Mouse (Mus musculus): ENCODE measurements around the gene Stfa2l1.
"Not testable (repeated sequence)": the region's sequence is repeated elsewhere in the genome, so short reads cannot be mapped to it uniquely, and the experiment has no call there.

Stfa2l1 gene

DNA sequence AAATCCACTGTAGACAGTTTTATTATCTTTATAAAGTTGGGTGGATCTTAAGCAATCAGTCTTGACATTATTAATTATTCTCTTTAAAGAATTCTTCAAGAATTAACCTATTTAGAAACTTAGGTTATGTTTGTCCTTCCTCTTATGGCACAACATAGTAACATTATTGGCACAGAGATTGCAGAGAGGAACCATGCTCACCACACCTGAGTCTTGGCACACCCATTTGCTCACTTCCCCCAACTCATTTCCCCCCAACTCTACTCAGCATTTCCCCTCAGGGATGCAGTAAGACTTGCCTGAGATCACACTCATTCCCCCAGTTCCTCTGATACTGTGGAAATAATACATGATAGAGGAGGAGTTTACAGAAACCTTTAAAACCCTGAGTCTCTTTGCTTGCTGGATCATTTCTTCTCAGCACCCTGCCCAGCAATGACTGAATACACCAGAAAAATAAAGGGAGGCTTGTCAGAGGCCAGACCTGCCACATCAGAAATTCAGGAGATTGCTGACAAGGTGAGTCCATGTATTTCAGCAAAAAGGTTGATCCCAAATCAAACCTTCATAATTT is at the start of gene Stfa2l1:
TSS of gene Stfa2l1 (plus strand) at position 410 of the 574 bp plus-strand sequence.
- CTCF ChIA-PET = no interaction called here

DNA sequence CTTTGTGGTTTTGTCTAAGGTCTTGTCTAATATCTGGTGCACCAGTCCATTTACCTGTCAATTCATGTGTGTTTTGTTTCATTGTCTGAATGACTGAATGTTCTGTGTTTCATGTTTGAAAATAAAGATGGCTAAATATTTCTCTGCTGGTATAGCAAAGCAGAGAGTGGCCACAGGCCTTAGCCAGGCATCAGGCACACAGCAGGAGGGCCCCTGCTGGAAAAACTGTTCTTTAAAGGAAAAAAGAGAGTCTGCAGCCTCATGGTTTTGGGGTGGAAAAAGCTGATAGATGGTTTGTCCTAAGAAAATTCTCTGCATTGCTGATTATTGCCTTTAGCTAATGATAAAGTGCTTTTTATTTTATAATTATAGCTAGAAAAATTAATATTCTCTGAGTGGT is 45.1 kb upstream of the Stfa2l1 start:
- CTCF ChIA-PET = not testable (repeated sequence)

DNA sequence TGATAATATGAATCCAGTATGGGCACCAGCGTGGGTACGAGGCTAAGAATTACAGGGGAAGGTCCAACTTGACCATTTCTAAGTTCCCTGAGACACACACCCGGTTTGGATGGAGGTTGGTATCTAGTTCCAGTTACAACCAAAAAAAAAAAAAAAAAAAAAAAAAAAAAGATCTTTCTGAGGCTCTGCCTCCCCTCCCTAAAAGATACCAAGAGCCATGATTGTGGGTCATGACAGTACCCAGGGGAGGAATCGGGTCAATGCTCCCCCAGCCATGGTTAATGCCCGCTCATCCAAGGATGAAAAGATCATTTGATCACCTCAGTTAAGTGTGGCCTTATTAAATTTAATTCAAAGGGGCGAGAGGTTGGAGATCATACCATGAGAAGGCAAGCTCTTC is 40.9 kb upstream of the Stfa2l1 start:
- CTCF ChIA-PET = not testable (repeated sequence)

DNA sequence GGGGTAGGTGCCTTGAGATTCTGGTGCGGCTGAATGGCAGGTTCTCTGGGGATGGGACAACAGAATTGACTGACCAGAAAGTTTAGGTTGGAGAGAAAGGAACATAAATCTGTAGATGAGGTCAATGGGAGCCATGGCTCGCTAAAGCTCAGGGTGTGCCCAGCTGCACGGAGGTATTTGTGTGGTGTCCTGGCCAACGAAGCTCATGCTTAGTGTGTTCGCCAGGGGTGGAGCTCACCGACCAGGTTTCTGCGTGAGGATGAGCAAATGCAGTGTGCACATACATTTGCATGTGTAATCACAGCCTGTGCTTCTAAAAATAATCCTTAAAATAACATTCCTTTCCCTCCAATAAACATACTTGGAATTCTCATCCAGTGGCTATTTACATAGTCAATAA is 28.5 kb upstream of the Stfa2l1 start:
- CTCF ChIA-PET = no interaction called here

DNA sequence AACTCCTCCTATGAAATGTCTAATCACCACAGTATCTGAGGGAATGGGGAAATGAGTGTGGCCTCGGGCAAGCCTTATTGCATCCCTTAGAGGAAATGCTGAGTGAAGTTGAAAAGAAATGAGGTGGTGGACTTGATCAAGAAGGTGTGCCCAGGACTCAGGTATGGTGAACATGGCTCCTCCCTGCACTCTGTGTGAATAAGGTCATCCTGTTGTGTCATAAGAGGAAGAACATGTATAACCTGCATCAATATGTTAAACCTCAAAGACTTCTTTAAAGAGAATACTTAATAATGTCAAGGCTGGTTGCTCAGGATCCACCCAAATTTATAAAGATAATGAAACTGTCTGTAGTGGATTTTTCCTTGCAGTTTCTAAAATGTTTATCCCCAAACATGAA is 25.5 kb upstream of the Stfa2l1 start, which contains the start of gene Csta1:
TSS of gene Csta1 (minus strand) at position 101 of the 400 bp plus-strand sequence.
- CTCF ChIA-PET = no interaction called here

DNA sequence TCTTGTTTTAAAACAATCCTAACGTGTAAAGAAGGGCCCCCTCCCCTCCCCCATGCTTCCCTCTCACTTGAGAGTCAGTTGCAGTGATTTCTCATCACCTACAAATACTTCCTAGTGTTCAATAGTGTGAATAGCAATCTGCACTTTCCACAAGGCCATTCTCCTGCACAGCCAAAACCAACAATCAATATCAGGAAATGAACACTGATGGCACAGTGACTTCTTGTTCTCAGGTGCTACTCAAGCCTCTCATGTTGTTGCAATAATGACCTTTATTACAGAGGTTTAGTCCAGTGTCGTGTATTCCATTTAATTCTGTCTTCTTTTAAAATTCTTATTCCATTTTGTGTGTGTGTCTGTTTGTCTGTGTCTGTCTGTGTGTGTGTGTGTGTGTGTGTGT is 18.4 kb upstream of the Stfa2l1 start:
- CTCF ChIA-PET = no interaction called here

GRCm38 (mm10) chr16:36167841-36168240 is 11.2 kb downstream of the Stfa2l1 start:
- CTCF ChIA-PET = not testable (repeated sequence)

DNA sequence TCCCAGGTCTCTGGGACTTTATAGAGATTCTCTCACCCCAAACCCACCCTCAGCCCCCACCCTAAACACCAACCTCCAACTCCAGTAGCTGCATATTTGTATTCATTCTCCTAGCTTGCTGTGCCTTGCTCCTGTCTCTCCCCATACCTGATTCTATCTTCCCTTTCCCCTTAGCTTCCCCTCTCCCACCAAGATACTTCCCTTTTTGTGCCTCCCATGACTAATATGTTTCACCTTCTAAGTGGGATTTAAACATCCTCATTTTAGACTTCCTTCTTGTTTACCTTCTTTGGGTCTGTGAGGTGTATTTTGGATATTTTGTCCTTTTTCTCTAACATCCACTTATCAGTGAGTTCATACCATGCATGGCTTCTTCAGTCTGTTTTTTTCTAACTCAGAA is 19.5 kb downstream of the Stfa2l1 start:
- CTCF ChIA-PET = no interaction called here

GRCm38 (mm10) chr16:36179910-36180309 is 23.3 kb downstream of the Stfa2l1 start:
- CTCF ChIA-PET = no interaction called here

GRCm38 (mm10) chr16:36183912-36184311 is 27.3 kb downstream of the Stfa2l1 start, which contains the start of gene Gm5483:
TSS of gene Gm5483 (plus strand) at chr16:36184212.
- CTCF ChIA-PET = not testable (repeated sequence)

DNA sequence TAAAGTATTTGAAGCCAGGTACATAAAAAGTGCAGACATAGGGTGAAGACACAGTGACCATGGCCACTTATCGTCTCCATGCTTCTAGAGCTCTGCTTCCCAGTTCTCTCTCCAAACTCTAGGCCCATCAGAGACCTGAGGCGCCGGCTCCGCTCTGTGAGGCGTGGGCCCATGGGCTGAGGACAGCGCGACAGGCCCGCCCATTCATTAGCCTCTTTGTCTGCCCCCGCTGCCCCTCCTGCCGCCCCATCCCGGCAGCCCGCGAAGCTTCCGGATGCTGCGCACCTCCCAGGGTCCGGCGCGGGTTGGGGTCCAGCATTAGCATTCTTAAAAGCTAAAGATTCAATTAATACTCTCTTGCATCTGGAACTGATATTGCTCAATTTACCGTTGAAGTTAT is 42.6 kb downstream of the Stfa2l1 start:
- CTCF ChIA-PET = no interaction called here

- CTCF ChIA-PET = no interaction called here
These were observed 47.2 kb downstream of the Stfa2l1 start for GRCm38 (mm10) chr16:36203846-36204245.

DNA sequence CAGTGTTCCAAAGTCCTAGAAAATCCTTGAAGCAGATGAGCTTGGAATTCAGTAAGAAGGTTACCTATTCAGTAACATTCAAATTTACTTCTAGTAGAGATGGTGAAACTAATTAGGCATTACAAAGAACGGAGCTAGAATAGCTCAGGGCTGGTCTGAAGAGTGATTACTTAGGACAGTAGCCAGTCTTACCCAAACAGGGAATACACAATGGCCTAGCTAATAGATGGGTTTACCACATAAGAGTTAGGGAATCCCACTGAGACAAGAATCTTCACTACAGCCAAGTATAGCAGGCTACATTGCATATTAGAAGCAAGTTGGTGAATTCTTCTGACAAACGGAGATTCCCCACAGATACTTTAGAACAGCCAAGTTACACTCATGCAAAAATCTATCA is 49.1 kb downstream of the Stfa2l1 start:
- CTCF ChIA-PET = not testable (repeated sequence)

GRCm38 (mm10) chr16:36209967-36210453 is 53.4 kb downstream of the Stfa2l1 start, which contains the start of gene Gm5416:
TSS of gene Gm5416 (plus strand) at chr16:36210403.
- CTCF ChIA-PET = no interaction called here
